Mouse (Mus musculus): ENCODE measurements at regions not wholly inside any gene's neighbourhood (a gene's known extent, or its start where the extent isn't known, plus 50 kb on each side); places are given as distances from the start of the nearest gene placed in this dataset.

GRCm38 (mm10) chr2:161214681-161215458, 106.0 kb upstream of the Chd6 start:
- in situ Hi-C loops (cut with MboI; ENCODE audit: low pct_unique_long_range_greater_than_20kb in 1 of 2, low sequenced_read_pairs in 2 of 2, unreplicated experiment in 1 of 2): no loop called here

GRCm38 (mm10) chr2:161212322-161212882, 103.5 kb upstream of the Chd6 start:
- in situ Hi-C loops (cut with MboI; ENCODE audit: low pct_unique_long_range_greater_than_20kb in 1 of 2, low sequenced_read_pairs in 2 of 2, unreplicated experiment in 1 of 2): no loop called here

GRCm38 (mm10) chr2:161196713-161197372, 88.0 kb upstream of the Chd6 start:
- in situ Hi-C loops (cut with MboI; ENCODE audit: low pct_unique_long_range_greater_than_20kb in 1 of 2, low sequenced_read_pairs in 2 of 2, unreplicated experiment in 1 of 2): no loop called here

DNA sequence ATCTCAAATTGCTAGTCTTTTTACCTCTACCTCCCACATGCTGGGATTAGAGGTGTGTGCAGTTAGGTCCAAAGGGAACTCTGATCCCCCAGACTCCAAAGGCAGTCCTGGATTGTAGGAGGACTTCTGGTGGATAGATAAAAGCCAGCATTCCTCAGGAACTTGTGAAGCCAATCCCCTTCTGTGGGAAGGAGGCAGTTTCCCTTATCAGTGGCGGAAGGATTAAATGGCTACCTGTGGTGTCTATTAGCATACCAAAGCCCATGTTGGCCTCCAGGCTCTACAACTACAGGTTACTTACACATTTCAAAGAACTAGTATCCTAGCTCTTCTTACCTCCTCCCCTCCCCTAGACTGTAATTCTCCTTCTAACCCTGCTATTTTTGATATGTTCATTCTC, 78.6 kb upstream of the Chd6 start:
- in situ Hi-C loops (cut with MboI; ENCODE audit: low pct_unique_long_range_greater_than_20kb in 1 of 2, low sequenced_read_pairs in 2 of 2, unreplicated experiment in 1 of 2): no loop called here

DNA sequence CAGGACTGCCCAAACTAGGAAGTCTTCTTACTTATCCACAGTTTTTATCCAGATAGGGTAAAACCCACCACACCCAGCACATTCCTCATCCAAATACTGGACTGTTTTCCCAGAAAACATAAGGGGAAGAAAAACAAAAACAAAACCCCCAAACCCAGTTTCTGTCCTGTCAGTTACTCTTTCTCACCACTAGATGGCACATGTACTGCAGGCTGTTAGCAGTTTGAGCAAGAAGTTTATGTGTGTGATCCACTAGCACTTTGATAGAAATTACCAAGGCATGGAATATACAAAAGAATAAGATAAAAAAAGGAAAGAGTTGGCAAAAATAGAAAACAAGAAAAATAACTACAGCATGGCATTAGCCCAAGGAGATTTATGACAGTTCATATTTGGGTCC, 76.2 kb upstream of the Chd6 start:
- in situ Hi-C loops (cut with MboI; ENCODE audit: low pct_unique_long_range_greater_than_20kb in 1 of 2, low sequenced_read_pairs in 2 of 2, unreplicated experiment in 1 of 2): no loop called here

DNA sequence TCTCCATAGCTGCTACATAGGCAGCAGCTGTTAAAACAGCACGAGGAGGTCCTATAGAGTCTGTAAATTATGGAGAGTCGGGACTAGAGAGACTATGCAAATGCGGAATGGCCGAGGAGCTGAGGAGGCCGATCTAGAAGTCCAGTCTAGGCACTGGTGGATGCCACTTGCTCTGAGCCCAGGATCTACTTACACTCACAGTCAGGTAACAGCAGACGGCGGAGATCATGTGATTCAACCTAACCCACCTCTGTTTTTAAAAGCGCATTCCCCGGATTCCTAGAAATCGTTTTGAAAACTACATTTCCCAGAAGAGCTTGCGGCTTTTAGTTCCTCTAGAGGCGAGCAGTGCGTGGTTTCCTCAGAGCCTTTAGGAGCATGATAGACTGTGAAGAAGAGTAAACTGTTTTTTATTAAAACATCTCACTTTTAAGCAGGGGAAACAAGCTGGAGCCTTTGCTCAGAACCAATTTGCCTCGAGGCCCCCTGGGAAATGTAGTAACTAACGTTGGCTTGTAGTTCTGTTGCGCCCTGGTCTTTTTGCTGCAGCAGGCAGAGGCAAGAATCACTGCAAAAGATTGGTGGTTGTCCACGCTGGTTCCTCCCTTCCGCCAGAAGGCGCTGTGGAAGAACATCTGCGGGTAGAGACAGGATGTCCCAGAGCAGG, 68.6 kb upstream of the Chd6 start:
- in situ Hi-C loops (cut with MboI; ENCODE audit: low pct_unique_long_range_greater_than_20kb in 1 of 2, low sequenced_read_pairs in 2 of 2, unreplicated experiment in 1 of 2): no loop called here

- in situ Hi-C loops (cut with MboI; ENCODE audit: low pct_unique_long_range_greater_than_20kb in 1 of 2, low sequenced_read_pairs in 2 of 2, unreplicated experiment in 1 of 2): no loop called here
Measured at GRCm38 (mm10) chr2:161166681-161167080, 57.8 kb upstream of the Chd6 start.

DNA sequence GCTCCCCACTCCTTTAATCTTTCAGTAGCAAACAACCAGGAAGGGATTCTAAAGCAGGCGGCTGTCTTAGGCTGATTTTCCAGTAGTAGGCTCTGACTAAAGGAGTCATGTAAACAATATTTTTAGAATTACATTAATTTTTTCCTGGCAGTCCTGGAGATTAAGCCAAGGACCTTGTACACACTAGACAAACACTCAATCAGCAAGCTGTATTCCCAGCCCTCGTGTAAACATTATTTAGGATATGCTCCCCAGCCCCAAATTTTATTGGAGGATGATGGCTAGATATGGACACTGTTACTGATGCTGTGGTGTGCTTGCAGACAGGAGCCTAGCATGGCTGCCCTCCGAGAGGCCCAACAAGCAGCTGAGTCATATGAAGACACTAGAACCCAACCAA, 56.6 kb upstream of the Chd6 start:
- in situ Hi-C loops (cut with MboI; ENCODE audit: low pct_unique_long_range_greater_than_20kb in 1 of 2, low sequenced_read_pairs in 2 of 2, unreplicated experiment in 1 of 2): no loop called here

GRCm38 (mm10) chr2:161164320-161164719, 55.4 kb upstream of the Chd6 start:
- in situ Hi-C loops (cut with MboI; ENCODE audit: low pct_unique_long_range_greater_than_20kb in 1 of 2, low sequenced_read_pairs in 2 of 2, unreplicated experiment in 1 of 2): no loop called here
